ENCODE assay signal across 9 mouse cellular contexts in the genomic region with DNA sequence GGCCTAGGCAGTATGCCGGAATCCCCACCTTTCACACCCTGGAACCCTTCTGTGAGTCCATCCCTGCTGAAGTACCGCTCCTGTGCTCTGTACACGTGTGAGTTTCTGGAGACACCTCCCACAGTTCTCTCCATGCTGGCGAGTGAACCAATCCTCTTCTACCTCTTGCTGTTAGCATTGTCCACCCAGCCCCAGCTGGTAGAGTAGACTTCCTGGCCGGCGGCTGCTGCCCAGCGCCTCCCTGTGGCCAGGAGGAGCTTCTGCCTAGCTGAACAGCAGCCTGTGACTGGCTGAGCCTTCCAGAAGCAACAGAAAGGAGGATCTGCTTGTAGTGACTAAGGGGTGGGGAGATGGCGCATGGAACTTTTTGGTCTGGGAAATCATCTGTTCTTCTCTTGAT.
A peak's percentile ranks its signal among the peaks of the same experiment; 100 is the strongest.
DNase-seq lines count a peak whose midpoint lies in the region; ATAC-seq and TF ChIP-seq lines count a peak whose summit lies in the region.
"Had no signal": no experiment of that assay in that cellular context is flagged by ENCODE, and none has a peak within 500 bp of the region (broad histone marks: within the 10 kb centered on the region; RNA-seq: fewer than 3 reads in every experiment).

No protein-coding gene starts in this region.

- WGBS in heart, postnatal 0 days: 90% methylated on average over 8 of the region's 8 CpGs
- WGBS in heart, embryonic 11.5 days (ENCODE audit: insufficient replicate concordance): 85% methylated on average over 8 of the region's 8 CpGs

- H3K9ac ChIP-seq in heart, postnatal 0 days (replicated peaks; ENCODE audit: low read depth, low read length): no peak overlapping the region
- H3K9ac ChIP-seq in heart, embryonic 11.5 days (ENCODE audit: low read depth, low read length): no peak overlapping the region

- DNase-seq in heart, postnatal 0 days (ENCODE audit: low spot score): no peak
- DNase-seq in lung, postnatal 36 days: peak; percentile 8
- DNase-seq in lung, adult 18-20 months: no peak
- peak; percentile 30 for DNase-seq in adrenal gland, postnatal 10 days
- DNase-seq in ovary, postnatal 14 days (ENCODE audit: low spot score): peak; percentile 11
- no peak for DNase-seq in neural tube, embryonic 10.5 days (ENCODE audit: extremely low spot score, low spot score)
- DNase-seq in frontal cortex, postnatal 36 days (ENCODE audit: low spot score in 2 of 2): no peak

- H3K9me3 ChIP-seq in heart, postnatal 0 days (replicated peaks; ENCODE audit: control insufficient read depth, low read length): no peaks in the 10 kb centered on the region
- no peaks in the 10 kb centered on the region for H3K9me3 ChIP-seq in heart, embryonic 11.5 days (replicated peaks; ENCODE audit: control insufficient read depth, low read length)

- H3K4me2 ChIP-seq in heart, postnatal 0 days (ENCODE audit: low read depth, low read length): no peak overlapping the region
- no peak overlapping the region for H3K4me2 ChIP-seq in heart, embryonic 11.5 days
- H3K4me2 ChIP-seq: liver, embryonic 11.5 days had no signal

- no peaks in the 10 kb centered on the region for H3K27me3 ChIP-seq in heart, postnatal 0 days (ENCODE audit: control insufficient read depth, insufficient read depth, low read length)
- no peaks in the 10 kb centered on the region for H3K27me3 ChIP-seq in heart, embryonic 11.5 days (ENCODE audit: control insufficient read depth, insufficient read depth, low read length)

- no peak for ATAC-seq in heart, postnatal 0 days (ENCODE audit: insufficient read depth, low read depth)
- ATAC-seq in heart, embryonic 11.5 days (replicated peaks; ENCODE audit: insufficient number of reproducible peaks, low FRiP score, low TSS enrichment): no peak

- peaks cover 31% of the 10 kb centered on the region; the same call in 1 of the 2 replicates for H3K36me3 ChIP-seq in heart, postnatal 0 days (replicated peaks; ENCODE audit: control insufficient read depth, insufficient read depth, low read length)
- H3K36me3 ChIP-seq in heart, embryonic 11.5 days (ENCODE audit: control insufficient read depth, insufficient read depth, low read length): no peaks in the 10 kb centered on the region

- TF ChIP-seq EP300 in heart, postnatal 0 days (IDR thresholded peaks at IDR 0.05; ENCODE audit: low read depth): no peak

- no peaks in the 10 kb centered on the region for H3K4me1 ChIP-seq in heart, postnatal 0 days (ENCODE audit: control insufficient read depth, insufficient read depth)
- H3K4me1 ChIP-seq in heart, embryonic 11.5 days (ENCODE audit: control insufficient read depth, insufficient read depth, low read length): peaks cover 3% of the 10 kb centered on the region; the same call in 1 of the 2 replicates

- no peak overlapping the region for H3K4me3 ChIP-seq in heart, postnatal 0 days (ENCODE audit: low read depth, low read length)
- H3K4me3 ChIP-seq in heart, embryonic 11.5 days (ENCODE audit: low read depth, low read length): no peak overlapping the region

- no peak overlapping the region for H3K27ac ChIP-seq in heart, postnatal 0 days (ENCODE audit: low read depth)
- no peak overlapping the region for H3K27ac ChIP-seq in heart, embryonic 11.5 days (ENCODE audit: low read depth, low read length)

- TF ChIP-seq CTCF in heart, postnatal 0 days (IDR thresholded peaks at IDR 0.05; ENCODE audit: low read depth): peak; percentile 12; the same call in 1 of the 2 replicates

Comparison
In these comparisons a context has a peak if more than half of its experiments do, and no peak if none do; other contexts are left out.
1. DNase-seq: peak in lung, postnatal 36 days (single experiment), adrenal gland, postnatal 10 days (single experiment) and ovary, postnatal 14 days (single experiment); none in heart, postnatal 0 days (single experiment), lung, adult 18-20 months (0 of 2), neural tube, embryonic 10.5 days (single experiment) and frontal cortex, postnatal 36 days (0 of 2).